Mouse (Mus musculus): Measurements from ENCODE around the gene Smo. TPM values are rescaled to one million over a fixed set of nuclear protein-coding genes. Genes with fewer than 3 reads are reported as not detected.

The Smo gene
- polyA plus RNA-seq, 1 experiment from 2014 or later, result 15.8 TPM

- no peaks in the 10 kb centered on the region for H3K9me3 ChIP-seq (replicated peaks; ENCODE audit: control insufficient read depth, low read length)
- no peak overlapping the region for H3K4me2 ChIP-seq (ENCODE audit: low read depth, low read length)
- peaks cover 5% of the 10 kb centered on the region for H3K4me1 ChIP-seq (ENCODE audit: control insufficient read depth, insufficient read depth, low read length)
- no peaks in the 10 kb centered on the region for H3K36me3 ChIP-seq (ENCODE audit: control insufficient read depth, insufficient read depth)
- ATAC-seq (replicated peaks; ENCODE audit: extremely low read depth, insufficient read depth, low FRiP score), result no peak
- no peak overlapping the region for H3K27ac ChIP-seq (ENCODE audit: low read length)
- 87% methylated on average over 7 of the region's 7 CpGs for WGBS
- H3K27me3 ChIP-seq (ENCODE audit: control insufficient read depth, insufficient read depth, low read length), result 0 out of 2 replicates have a peak, but pooled peaks cover 2% of the 10 kb centered on the region
- no peak overlapping the region for H3K9ac ChIP-seq (ENCODE audit: low read length)
- H3K4me3 ChIP-seq (ENCODE audit: low read length), result no peak overlapping the region
Measured at GRCm38 (mm10) chr6:29699085-29699745, 36.1 kb upstream of the Smo start.

DNA sequence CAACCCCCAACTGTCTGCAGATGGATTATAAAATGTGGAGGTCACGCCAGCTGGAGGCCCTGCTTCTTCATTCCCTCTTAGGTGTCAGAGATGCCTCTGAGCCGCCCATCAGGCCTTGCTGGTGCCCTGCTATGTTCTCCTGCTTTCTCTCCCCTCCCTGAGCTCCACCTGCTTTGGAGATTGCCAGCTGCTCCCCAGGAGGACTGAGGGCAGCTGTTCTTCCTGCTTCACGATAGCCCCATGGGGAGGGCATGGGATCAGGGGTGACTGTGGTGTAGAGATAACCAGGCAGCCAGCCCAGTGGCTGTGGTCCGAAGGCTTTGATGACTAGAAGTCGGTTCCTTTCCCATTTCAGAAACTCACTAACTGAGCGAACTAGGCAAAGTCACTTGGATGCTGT lies 34.3 kb upstream of the Smo start:
- no peak overlapping the region for H3K4me2 ChIP-seq (ENCODE audit: low read depth, low read length)
- H3K4me1 ChIP-seq (ENCODE audit: control insufficient read depth, insufficient read depth, low read length), result no peaks in the 10 kb centered on the region
- no peak overlapping the region for H3K4me3 ChIP-seq (ENCODE audit: low read length)
- no peak for ATAC-seq (replicated peaks; ENCODE audit: extremely low read depth, insufficient read depth, low FRiP score)
- H3K27ac ChIP-seq (ENCODE audit: low read length), result no peak overlapping the region
- no peak overlapping the region for H3K9ac ChIP-seq (ENCODE audit: low read length)
- no peaks in the 10 kb centered on the region for H3K27me3 ChIP-seq (ENCODE audit: control insufficient read depth, insufficient read depth, low read length)
- 57% methylated on average over 6 of the region's 6 CpGs for WGBS
- no peaks in the 10 kb centered on the region for H3K9me3 ChIP-seq (replicated peaks; ENCODE audit: control insufficient read depth, low read length)
- no peaks in the 10 kb centered on the region for H3K36me3 ChIP-seq (ENCODE audit: control insufficient read depth, insufficient read depth)

GRCm38 (mm10) chr6:29702126-29702525 lies 33.2 kb upstream of the Smo start:
- H3K27ac ChIP-seq (ENCODE audit: low read length), result no peak overlapping the region
- H3K4me1 ChIP-seq (ENCODE audit: control insufficient read depth, insufficient read depth, low read length), result no peaks in the 10 kb centered on the region
- no peak for ATAC-seq (replicated peaks; ENCODE audit: extremely low read depth, insufficient read depth, low FRiP score)
- no peak overlapping the region for H3K9ac ChIP-seq (ENCODE audit: low read length)
- 80% methylated on average over 3 of the region's 3 CpGs for WGBS
- H3K27me3 ChIP-seq (ENCODE audit: control insufficient read depth, insufficient read depth, low read length), result no peaks in the 10 kb centered on the region
- H3K36me3 ChIP-seq (ENCODE audit: control insufficient read depth, insufficient read depth), result no peaks in the 10 kb centered on the region
- H3K4me3 ChIP-seq (ENCODE audit: low read length), result no peak overlapping the region
- no peak overlapping the region for H3K4me2 ChIP-seq (ENCODE audit: low read depth, low read length)
- no peaks in the 10 kb centered on the region for H3K9me3 ChIP-seq (replicated peaks; ENCODE audit: control insufficient read depth, low read length)

- no peak overlapping the region for H3K9ac ChIP-seq (ENCODE audit: low read length)
- ATAC-seq (replicated peaks; ENCODE audit: extremely low read depth, insufficient read depth, low FRiP score), result no peak
- H3K4me2 ChIP-seq (ENCODE audit: low read depth, low read length), result no peak overlapping the region
- H3K27ac ChIP-seq (ENCODE audit: low read length), result no peak overlapping the region
- no peaks in the 10 kb centered on the region for H3K27me3 ChIP-seq (ENCODE audit: control insufficient read depth, insufficient read depth, low read length)
- no peaks in the 10 kb centered on the region for H3K36me3 ChIP-seq (ENCODE audit: control insufficient read depth, insufficient read depth)
- 79% methylated on average over 5 of the region's 5 CpGs for WGBS
- H3K4me1 ChIP-seq (ENCODE audit: control insufficient read depth, insufficient read depth, low read length), result no peaks in the 10 kb centered on the region
- H3K9me3 ChIP-seq (replicated peaks; ENCODE audit: control insufficient read depth, low read length), result no peaks in the 10 kb centered on the region
- no peak overlapping the region for H3K4me3 ChIP-seq (ENCODE audit: low read length)
Measured at GRCm38 (mm10) chr6:29704143-29704542, 31.2 kb upstream of the Smo start.

- no peak for ATAC-seq (replicated peaks; ENCODE audit: extremely low read depth, insufficient read depth, low FRiP score)
- WGBS, result 29% methylated on average over 2 of the region's 2 CpGs
- no peaks in the 10 kb centered on the region for H3K36me3 ChIP-seq (ENCODE audit: control insufficient read depth, insufficient read depth)
Measured at GRCm38 (mm10) chr6:29707902-29708301, 27.4 kb upstream of the Smo start.

GRCm38 (mm10) chr6:29711318-29711717 lies 24.0 kb upstream of the Smo start:
- 80% methylated on average over 3 of the region's 3 CpGs for WGBS
- Histone ChIP-seq H3K4me2 (ENCODE audit: low read depth, low read length) (no peak overlapping the region), H3K36me3 (ENCODE audit: control insufficient read depth, insufficient read depth) (no peaks in the 10 kb centered on the region), H3K27me3 (ENCODE audit: control insufficient read depth, insufficient read depth, low read length) (no peaks in the 10 kb centered on the region), H3K4me3 (ENCODE audit: low read length) (no peak overlapping the region), H3K9ac (ENCODE audit: low read length) (no peak overlapping the region), H3K4me1 (ENCODE audit: control insufficient read depth, insufficient read depth, low read length) (no peaks in the 10 kb centered on the region), H3K27ac (ENCODE audit: low read length) (no peak overlapping the region), H3K9me3 (replicated peaks; ENCODE audit: control insufficient read depth, low read length) (no peaks in the 10 kb centered on the region)
- ATAC-seq (replicated peaks; ENCODE audit: extremely low read depth, insufficient read depth, low FRiP score), result no peak

More at GRCm38 (mm10) chr6:29707902-29708301, 27.4 kb upstream of the Smo start:
- H3K27ac ChIP-seq (ENCODE audit: low read length), result no peak overlapping the region
- H3K9ac ChIP-seq (ENCODE audit: low read length), result no peak overlapping the region
- no peak overlapping the region for H3K4me2 ChIP-seq (ENCODE audit: low read depth, low read length)
- H3K4me1 ChIP-seq (ENCODE audit: control insufficient read depth, insufficient read depth, low read length), result no peaks in the 10 kb centered on the region
- no peaks in the 10 kb centered on the region for H3K27me3 ChIP-seq (ENCODE audit: control insufficient read depth, insufficient read depth, low read length)
- no peaks in the 10 kb centered on the region for H3K9me3 ChIP-seq (replicated peaks; ENCODE audit: control insufficient read depth, low read length)
- no peak overlapping the region for H3K4me3 ChIP-seq (ENCODE audit: low read length)

DNA sequence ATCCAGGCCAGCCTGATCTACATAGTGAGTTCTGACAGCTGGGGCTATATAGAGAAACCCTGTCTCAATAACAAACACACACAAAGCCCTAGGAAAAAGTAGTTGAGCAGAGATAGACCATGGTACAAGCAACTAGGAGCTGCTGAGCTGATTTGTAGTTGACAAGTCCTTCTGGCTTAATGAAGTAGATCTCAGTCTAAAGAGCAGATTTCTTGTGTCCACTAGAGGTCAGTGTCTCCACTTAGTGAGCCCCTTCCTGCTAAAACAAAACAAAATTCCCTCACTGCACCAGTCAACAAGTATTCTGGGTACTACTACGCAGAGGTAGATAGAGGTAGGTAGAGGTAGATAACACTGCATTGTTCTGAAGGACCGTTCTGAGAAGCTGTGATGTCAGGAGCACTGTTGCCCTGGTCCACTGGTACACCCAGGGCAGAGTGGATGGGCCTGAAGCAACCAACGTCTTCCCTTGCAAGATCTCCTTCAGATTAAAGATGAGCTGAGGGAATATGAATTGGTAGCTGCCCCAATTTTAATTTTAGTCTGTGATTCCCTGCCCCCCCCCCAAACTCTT lies 23.2 kb upstream of the Smo start:
- 31% methylated on average over 3 of the region's 3 CpGs for WGBS
- ATAC-seq (replicated peaks; ENCODE audit: extremely low read depth, insufficient read depth, low FRiP score), result no peak; the same call in 1 of the 2 replicates
- H3K9ac ChIP-seq (ENCODE audit: low read length), result no peak overlapping the region
- H3K4me1 ChIP-seq (ENCODE audit: control insufficient read depth, insufficient read depth, low read length), result no peaks in the 10 kb centered on the region
- H3K27ac ChIP-seq (ENCODE audit: low read length), result no peak overlapping the region
- H3K4me3 ChIP-seq (ENCODE audit: low read length), result no peak overlapping the region
- H3K4me2 ChIP-seq (ENCODE audit: low read depth, low read length), result no peak overlapping the region
- no peaks in the 10 kb centered on the region for H3K27me3 ChIP-seq (ENCODE audit: control insufficient read depth, insufficient read depth, low read length)
- no peaks in the 10 kb centered on the region for H3K36me3 ChIP-seq (ENCODE audit: control insufficient read depth, insufficient read depth)
- no peaks in the 10 kb centered on the region for H3K9me3 ChIP-seq (replicated peaks; ENCODE audit: control insufficient read depth, low read length)

GRCm38 (mm10) chr6:29716624-29717365 lies 18.5 kb upstream of the Smo start:
- ATAC-seq (replicated peaks; ENCODE audit: extremely low read depth, insufficient read depth, low FRiP score), result no peak
- H3K9ac ChIP-seq (ENCODE audit: low read length), result no peak overlapping the region
- H3K4me1 ChIP-seq (ENCODE audit: control insufficient read depth, insufficient read depth, low read length), result peaks cover 16% of the 10 kb centered on the region; the same call in 1 of the 2 replicates
- 62% methylated on average over 10 of the region's 10 CpGs for WGBS
- H3K27ac ChIP-seq (ENCODE audit: low read length), result no peak overlapping the region
- H3K9me3 ChIP-seq (replicated peaks; ENCODE audit: control insufficient read depth, low read length), result no peaks in the 10 kb centered on the region
- no peak overlapping the region for H3K4me3 ChIP-seq (ENCODE audit: low read length)
- H3K36me3 ChIP-seq (ENCODE audit: control insufficient read depth, insufficient read depth), result no peaks in the 10 kb centered on the region
- H3K27me3 ChIP-seq (ENCODE audit: control insufficient read depth, insufficient read depth, low read length), result no peaks in the 10 kb centered on the region; the same call in 1 of the 2 replicates
- H3K4me2 ChIP-seq (ENCODE audit: low read depth, low read length), result no peak overlapping the region

DNA sequence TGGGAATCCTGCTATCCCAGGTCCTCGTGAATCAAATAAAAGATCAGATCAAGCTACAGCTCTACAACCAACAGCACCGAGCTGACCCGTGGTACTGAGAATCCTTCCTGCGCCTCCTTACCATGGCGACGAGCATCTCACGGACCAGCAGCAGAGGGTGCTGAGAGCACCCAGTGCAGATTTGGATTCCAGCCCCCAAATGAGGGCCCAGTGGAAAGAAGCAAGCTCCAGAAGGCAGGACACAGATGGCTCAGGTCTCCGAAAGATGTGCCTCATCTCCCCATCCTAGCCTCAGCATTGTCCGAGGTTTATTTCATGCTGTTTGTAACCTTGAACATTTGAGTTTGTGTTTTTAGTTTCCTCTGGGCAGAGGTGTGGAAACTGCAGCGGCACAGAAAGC lies 17.8 kb upstream of the Smo start:
- H3K27ac ChIP-seq (ENCODE audit: low read length), result no peak overlapping the region
- ATAC-seq (replicated peaks; ENCODE audit: extremely low read depth, insufficient read depth, low FRiP score), result no peak
- no peaks in the 10 kb centered on the region; the same call in 1 of the 2 replicates for H3K27me3 ChIP-seq (ENCODE audit: control insufficient read depth, insufficient read depth, low read length)
- H3K9ac ChIP-seq (ENCODE audit: low read length), result no peak overlapping the region
- peaks cover 16% of the 10 kb centered on the region; the same call in 1 of the 2 replicates for H3K4me1 ChIP-seq (ENCODE audit: control insufficient read depth, insufficient read depth, low read length)
- WGBS, result 56% methylated on average over 10 of the region's 10 CpGs
- no peaks in the 10 kb centered on the region for H3K9me3 ChIP-seq (replicated peaks; ENCODE audit: control insufficient read depth, low read length)
- H3K4me2 ChIP-seq (ENCODE audit: low read depth, low read length), result no peak overlapping the region
- no peak overlapping the region for H3K4me3 ChIP-seq (ENCODE audit: low read length)
- H3K36me3 ChIP-seq (ENCODE audit: control insufficient read depth, insufficient read depth), result no peaks in the 10 kb centered on the region

Data from heart, embryonic 16.5 days (tissue).